Mouse (Mus musculus) MEL (cell line): ENCODE results near the gene Slc8a1.

Source experiments
- CTCF ChIP-seq, 3 experiments: IDR thresholded peaks in 2 of 3; conservative IDR thresholded peaks in 1 of 3; 2 replicates each; pipeline ENCODE4 v1.5.1; 2011 to 2012; ENCODE audit warnings: low read length in 3 of 3, low read depth in 2 of 3, mild to moderate bottlenecking in 2 of 3, improper control_type of control experiment in 1 of 3, inconsistent platforms in 1 of 3, mixed read lengths in 1 of 3, moderate library complexity in 1 of 3; ENCODE audit not compliant: control insufficient read depth in 1 of 3, insufficient read depth in 1 of 3, poor library complexity in 1 of 3, severe bottlenecking in 1 of 3
- NRF1 ChIP-seq: IDR thresholded peaks from 2 replicates; pipeline ENCODE4 v1.6.1; 2014; ENCODE audit warnings: low read depth, mild to moderate bottlenecking, inconsistent platforms, low read length, improper control_type of control experiment, moderate library complexity; ENCODE audit not compliant: poor library complexity, insufficient read depth, severe bottlenecking

DNA sequence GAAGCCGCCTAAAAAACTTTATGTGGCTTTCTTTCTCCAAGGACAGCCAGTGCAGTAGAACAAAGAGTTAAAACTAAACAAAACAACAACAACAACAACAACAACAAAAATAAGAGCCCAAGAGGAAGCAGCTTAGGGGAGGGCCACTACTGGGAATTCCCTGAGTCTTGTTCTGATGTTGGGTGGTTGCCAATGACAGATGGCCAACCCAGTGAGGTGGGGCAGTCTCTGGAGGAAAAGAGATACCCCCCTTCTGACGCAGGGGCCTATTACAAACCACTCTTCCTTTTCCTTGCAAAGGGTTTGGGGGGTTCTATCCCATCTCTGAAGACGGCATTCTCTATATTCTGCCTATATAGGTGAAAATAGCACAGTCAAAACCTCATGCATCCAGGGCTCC lies 347.4 kb downstream of the Slc8a1 start:
- no peak for TF ChIP-seq NRF1
- TF ChIP-seq CTCF (IDR thresholded peaks at IDR 0.05 in 2 of 3, conservative IDR thresholded peaks at IDR 0.05 in 1 of 3; ENCODE audit: control insufficient read depth in 1 of 3, insufficient read depth in 1 of 3, low read depth in 2 of 3, low read length in 3 of 3, poor library complexity in 1 of 3, severe bottlenecking in 1 of 3), result no peak
